ENCODE assay signal across 19 mouse cellular contexts in genomic region chr1:52655153-52655552, GRCm38 (mm10). TPM values are rescaled to one million over a fixed set of nuclear protein-coding genes. Genes with fewer than 3 reads are reported as not detected.
DNase-seq lines count a peak whose midpoint lies in the region; ATAC-seq and TF ChIP-seq lines count a peak whose summit lies in the region.
"Had no signal": no experiment of that assay in that cellular context is flagged by ENCODE, and none has a peak within 500 bp of the region (broad histone marks: within the 10 kb centered on the region; RNA-seq: fewer than 3 reads in every experiment).

No protein-coding gene starts in this region.

- peaks cover 21% of the 10 kb centered on the region for H3K4me1 ChIP-seq in G1E (ENCODE audit: insufficient read depth, low read depth, low read length)
- H3K4me1 ChIP-seq: midbrain, embryonic 13.5 days; neural tube, embryonic 13.5 days had no signal

- H3K27ac ChIP-seq in layer of hippocampus, adult 2 months = no peak overlapping the region
- H3K27ac ChIP-seq: left cerebral cortex, adult 2 months; limb, embryonic 15.5 days; midbrain, embryonic 13.5 days; neural tube, embryonic 13.5 days had no signal

- intact Hi-C loops in left cerebral cortex, postnatal 25 days (cut with DNase I) = no loop called here

- H3K9me3 ChIP-seq in G1E (replicated peaks) = no peaks in the 10 kb centered on the region
- H3K9me3 ChIP-seq: limb, embryonic 15.5 days; midbrain, embryonic 13.5 days; neural tube, embryonic 13.5 days had no signal

- no peak for TF ChIP-seq CTCF in G1E (IDR thresholded peaks at IDR 0.05; ENCODE audit: low read depth, low read length)
- TF ChIP-seq CTCF in layer of hippocampus, adult 2 months (conservative IDR thresholded peaks at IDR 0.05) = no peak

- H3K27me3 ChIP-seq in G1E (ENCODE audit: insufficient read depth, low read length) = peaks cover 4% of the 10 kb centered on the region; the same call in 1 of the 2 replicates
- no peaks in the 10 kb centered on the region for H3K27me3 ChIP-seq in splenic B cell, adult 2 months (ENCODE audit: control insufficient read depth, insufficient read depth, low read length, poor library complexity, severe bottlenecking)
- H3K27me3 ChIP-seq: limb, embryonic 15.5 days; midbrain, embryonic 13.5 days; neural tube, embryonic 13.5 days had no signal

- H3K4me3 ChIP-seq in G1E (ENCODE audit: low read depth, low read length) = no peak overlapping the region
- H3K4me3 ChIP-seq in layer of hippocampus, adult 2 months = no peak overlapping the region
- H3K4me3 ChIP-seq: erythroblast, embryonic 14.5 days; left cerebral cortex, adult 2 months; limb, embryonic 15.5 days; midbrain, embryonic 13.5 days; neural tube, embryonic 13.5 days had no signal

- DNase-seq in B cell, adult 2 months = peak; percentile 55 to 63
- peak; percentile 51 for DNase-seq in G1E (ENCODE audit: low spot score)
- peak; percentile 74 for DNase-seq in splenic B cell, adult 2 months (ENCODE audit: low read depth, low spot score)
- DNase-seq in layer of hippocampus, adult 2 months (ENCODE audit: low spot score in 2 of 2) = no peak
- DNase-seq in left cerebral cortex, postnatal 25 days (ENCODE audit: low spot score in 2 of 2) = no peak
- DNase-seq in right cerebral cortex, postnatal 14 days = no peak
- no peak for DNase-seq in left cerebral cortex, adult 8-10 months (ENCODE audit: low spot score in 2 of 2)
- DNase-seq: embryo, embryonic 11 days; gastrocnemius, postnatal 36 days; heart, postnatal 10 days; kidney, postnatal 25 days; lung, postnatal 14 days; retina, postnatal 1 day had no signal

- peak; percentile 76 for ATAC-seq in G1E (ENCODE audit: extremely low read depth, insufficient number of reproducible peaks, low FRiP score, poor library complexity, severe bottlenecking)
- peak; percentile 25 for ATAC-seq in inflammation-experienced regulatory T-cells, adult 6 months
- ATAC-seq: midbrain, embryonic 13.5 days had no signal

- peaks cover 18% of the 10 kb centered on the region for H3K36me3 ChIP-seq in G1E (replicated peaks)
- no peaks in the 10 kb centered on the region for H3K36me3 ChIP-seq in splenic B cell, adult 2 months (ENCODE audit: control insufficient read depth, insufficient read depth, low read length, poor library complexity, severe bottlenecking)

RNA-seq across cellular contexts. Expression of gene Nemp2, which starts 24.6 kb away (rescaled TPM):
- total RNA-seq in G1E (2014; fragmentation: Nextera tagmentation) (13.2 and 23.2 TPM in 2 replicates), G1E (2017) (17.4 and 21.3 TPM in 2 replicates)
- polyA plus RNA-seq in G1E (2012) = 1.1 TPM in 2 replicates
- 10 to 100 TPM; 30.0 to 40.0 (median 35.7) TPM for polyA plus RNA-seq in inflammation-experienced regulatory T-cells, adult 6 months (2017; shearing (Covaris generic))
- 1 to 10 TPM; 4.7 to 5.1 TPM for total RNA-seq in layer of hippocampus, adult 2 months (2021)
- total RNA-seq in left cerebral cortex, postnatal 25 days (2021) = 1 to 10 TPM; 4.2 to 4.5 TPM
- total RNA-seq in left cerebral cortex, adult 8-10 months (2022) = 1 to 10 TPM; 3.7 to 4.9 (median 4.3) TPM

Comparison
In these comparisons a context has a peak if more than half of its experiments do, and no peak if none do; other contexts are left out.
1. DNase-seq: peak in B cell, adult 2 months (2 of 2), G1E (single experiment) and splenic B cell, adult 2 months (single experiment); none in layer of hippocampus, adult 2 months (0 of 2), left cerebral cortex, postnatal 25 days (0 of 2), right cerebral cortex, postnatal 14 days (single experiment) and left cerebral cortex, adult 8-10 months (0 of 2).